Mouse (Mus musculus) retina, postnatal 7 days (tissue): ENCODE measurements around the gene Tjap1.

Experiments
- DNase-seq: peaks from one replicate; pipeline ENCODE4 v3.0.0-alpha.2; 2012; ENCODE audit warnings: low read depth, low spot score

Gene Tjap1

GRCm38 (mm10) chr17:46282483-46283123 is at the start of gene Tjap1:
Gene Tjap1, minus strand, starts transcription at chr17:46283026.
- DNase-seq = peak; percentile 78

DNA sequence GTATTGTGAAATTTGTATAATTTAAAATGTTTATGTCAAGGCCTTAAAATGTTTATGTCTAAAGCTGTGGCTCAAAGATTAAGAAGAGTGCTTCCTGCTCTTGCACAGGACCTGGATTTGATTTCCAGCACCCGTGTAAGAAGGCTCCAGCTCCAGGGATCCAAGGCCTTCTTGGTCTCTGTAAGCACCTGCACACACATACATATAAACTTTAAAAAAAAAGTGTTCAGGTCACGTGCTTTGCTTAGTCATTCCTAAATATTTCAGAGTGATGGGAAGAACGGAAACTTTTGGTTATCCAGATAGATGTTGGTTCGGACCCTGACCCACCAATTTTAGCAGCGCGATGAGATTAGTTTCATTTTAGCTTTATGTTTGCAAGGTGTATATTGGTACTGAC is 45.9 kb upstream of the Tjap1 start:
- DNase-seq = no peak

- DNase-seq = peak; percentile 98
Observed at GRCm38 (mm10) chr17:46327906-46328534, 45.2 kb upstream of the Tjap1 start, which contains the start of gene Abcc10. Gene Abcc10, minus strand, starts transcription at chr17:46328352.

GRCm38 (mm10) chr17:46327413-46327905 is 44.6 kb upstream of the Tjap1 start:
- no peak for DNase-seq

- no peak for DNase-seq
Observed at GRCm38 (mm10) chr17:46322046-46322823, 39.4 kb upstream of the Tjap1 start.

- DNase-seq = no peak
Observed at GRCm38 (mm10) chr17:46320492-46320891, 37.7 kb upstream of the Tjap1 start.

- no peak for DNase-seq
Observed at GRCm38 (mm10) chr17:46315813-46316212, 33.0 kb upstream of the Tjap1 start.

DNA sequence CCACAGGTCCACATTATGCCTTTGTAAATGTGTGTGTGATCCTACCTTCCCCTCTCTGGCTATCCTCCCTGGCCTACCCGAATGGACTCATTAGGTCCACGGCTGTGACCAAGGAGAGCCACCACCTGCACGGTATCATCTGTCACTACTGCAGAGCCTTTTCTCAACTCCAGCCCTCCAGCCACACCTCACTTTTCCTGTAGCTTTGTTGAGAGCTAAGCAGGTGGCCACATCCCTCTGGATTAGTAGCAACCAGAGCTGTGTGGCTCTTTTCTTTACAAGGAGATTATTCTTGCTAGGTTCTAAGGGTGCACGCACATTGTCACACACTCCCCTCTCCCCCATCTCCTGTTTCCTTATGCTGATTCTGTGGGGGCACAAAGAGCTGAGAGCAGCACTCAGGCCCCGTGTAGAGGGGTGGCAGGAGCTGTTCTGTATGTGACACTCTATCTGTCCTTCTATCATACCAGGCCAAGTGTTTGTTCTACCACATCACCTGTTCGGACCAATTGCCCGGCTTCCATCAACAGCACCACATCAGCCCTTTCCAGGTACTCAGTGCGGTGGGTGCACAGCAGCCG is 30.4 kb upstream of the Tjap1 start:
- DNase-seq = no peak

- DNase-seq = no peak
Observed at GRCm38 (mm10) chr17:46310515-46310914, 27.7 kb upstream of the Tjap1 start.

DNA sequence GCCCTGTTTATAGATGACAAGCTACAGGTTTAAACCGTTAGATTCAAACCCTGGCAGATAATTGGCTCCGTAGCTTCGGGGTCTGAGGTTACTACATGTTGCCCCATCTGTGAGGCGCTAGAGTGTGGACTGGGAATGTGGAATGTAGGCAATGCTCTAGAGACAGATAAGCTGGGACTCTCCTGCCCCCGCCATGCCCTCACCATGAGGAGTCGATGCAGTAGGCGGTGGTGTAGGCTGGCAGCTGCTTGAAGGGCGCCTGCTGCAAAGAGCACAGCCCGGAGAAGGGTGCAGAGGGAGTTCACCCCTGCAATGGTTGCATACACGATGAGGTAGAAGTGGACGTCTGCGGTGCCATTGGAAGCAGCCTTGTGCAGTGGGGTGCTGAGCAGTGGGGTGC is 27.0 kb upstream of the Tjap1 start:
- no peak for DNase-seq

GRCm38 (mm10) chr17:46306956-46307355 is 24.1 kb upstream of the Tjap1 start:
- DNase-seq = no peak

- no peak for DNase-seq
Observed at GRCm38 (mm10) chr17:46304184-46304583, 21.4 kb upstream of the Tjap1 start.

- DNase-seq = no peak
Observed at GRCm38 (mm10) chr17:46301892-46302291, 19.1 kb upstream of the Tjap1 start.

DNA sequence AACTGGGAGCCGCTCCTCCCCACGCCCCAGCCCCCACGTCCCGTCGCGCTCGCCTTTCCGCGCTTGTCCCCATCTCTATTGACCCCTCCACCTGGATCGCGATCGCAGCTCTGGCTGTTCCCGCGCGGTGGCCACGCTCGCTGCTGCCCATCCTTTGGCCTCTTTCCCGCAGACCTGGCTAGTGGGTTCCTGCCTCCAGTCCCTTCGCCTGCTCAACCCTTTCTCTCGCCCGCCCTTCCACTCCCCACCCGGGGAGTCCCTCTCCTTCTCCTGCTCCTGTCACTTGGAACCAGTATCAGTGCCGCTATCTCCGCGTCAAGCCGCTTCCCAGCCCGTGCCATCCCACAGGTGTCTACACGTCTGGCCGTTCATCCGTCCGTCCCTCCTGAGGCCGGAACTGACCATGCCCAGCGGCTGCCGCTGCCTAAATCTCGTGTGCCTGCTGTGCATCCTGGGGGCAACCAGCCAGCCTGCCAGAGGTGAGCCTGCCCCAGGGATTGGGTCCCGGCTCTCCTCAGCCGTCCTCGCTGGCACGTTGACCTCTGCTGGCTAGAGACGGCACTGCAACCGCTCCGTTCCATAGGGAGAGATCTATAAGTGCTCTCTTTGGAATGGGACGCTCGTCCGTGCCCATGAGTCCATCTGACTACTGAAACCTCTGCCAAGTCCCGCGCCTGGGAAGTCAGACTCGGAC is 15.5 kb upstream of the Tjap1 start:
- peak; percentile 69 for DNase-seq

- no peak for DNase-seq
Observed at GRCm38 (mm10) chr17:46297364-46298219, 14.8 kb upstream of the Tjap1 start, which contains the start of gene Dlk2. Gene Dlk2, plus strand, starts transcription at chr17:46297421.

- DNase-seq = no peak
Observed at GRCm38 (mm10) chr17:46297028-46297363, 14.2 kb upstream of the Tjap1 start.

GRCm38 (mm10) chr17:46296601-46297000 is 13.8 kb upstream of the Tjap1 start:
- DNase-seq = no peak

DNA sequence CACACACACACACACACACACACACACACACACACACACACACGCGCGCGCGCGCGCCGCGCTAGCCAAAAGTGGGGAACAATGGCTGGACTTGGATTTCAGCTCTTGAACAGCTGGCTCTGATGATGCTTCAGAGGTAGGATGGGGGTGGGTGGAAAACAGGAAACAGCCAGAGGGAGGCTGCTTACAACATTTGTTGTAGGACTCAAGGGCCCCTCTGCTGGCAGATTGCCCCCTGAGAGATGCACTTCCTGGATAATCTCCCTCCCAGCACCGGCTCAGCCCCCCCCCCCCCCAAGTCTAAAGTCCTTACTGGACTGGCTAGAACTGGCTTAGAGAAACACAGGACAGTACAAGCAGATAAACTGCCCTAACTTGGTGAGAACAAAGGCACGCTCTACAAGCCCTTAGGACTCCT is 4.9 kb upstream of the Tjap1 start:
- no peak for DNase-seq

GRCm38 (mm10) chr17:46285407-46285806 is 2.6 kb upstream of the Tjap1 start:
- DNase-seq = no peak

DNA sequence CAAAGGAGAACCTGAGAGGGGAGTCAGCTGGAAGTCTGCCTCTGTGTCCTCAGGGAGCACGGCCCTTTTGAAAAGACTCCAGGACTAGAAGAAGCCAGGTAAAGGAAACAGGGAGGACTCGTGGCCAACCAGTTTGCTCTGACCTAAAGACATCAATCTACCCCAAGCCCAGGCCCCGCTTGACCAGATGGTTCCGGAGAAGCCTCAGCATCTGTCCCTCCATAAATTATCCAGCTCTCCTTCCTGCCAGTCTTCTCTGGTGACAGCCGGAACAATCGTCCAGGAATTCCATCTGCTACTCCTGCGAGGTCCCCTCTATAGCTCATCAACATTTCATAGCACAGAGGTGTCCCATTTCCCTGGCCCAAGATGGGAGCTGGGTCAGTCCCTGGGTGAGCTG is 1.8 kb upstream of the Tjap1 start:
- DNase-seq = no peak

- DNase-seq = no peak
Observed at GRCm38 (mm10) chr17:46283911-46284310, 1.1 kb upstream of the Tjap1 start.
